Mouse (Mus musculus): ENCODE results near the gene Alox12. TPM values are rescaled to one million over a fixed set of nuclear protein-coding genes. Genes with fewer than 3 reads are reported as not detected.

Gene Alox12
- 0.18 to 0.31 TPM (median 0.26 TPM) in 3 of 4 replicates, not detected in the other for total RNA-seq (2023)

GRCm38 (mm10) chr11:70254931-70255531 is at the start of gene Alox12:
TSS of gene Alox12 (minus strand) at chr11:70255353.

GRCm38 (mm10) chr11:70239541-70240279 is 15.4 kb downstream of the Alox12 start, which contains the start of the genes Gm21988 and Rnasek:
TSS of gene Gm21988 (minus strand) at chr11:70239830.
TSS of gene Rnasek (minus strand) at chr11:70239842.

GRCm38 (mm10) chr11:70237457-70238167 is 17.5 kb downstream of the Alox12 start, which contains the start of gene 0610010K14Rik:
TSS of gene 0610010K14Rik (minus strand) at chr11:70237914.

GRCm38 (mm10) chr11:70229260-70230010 is 25.7 kb downstream of the Alox12 start, which contains the start of gene Bcl6b:
TSS of gene Bcl6b (minus strand) at chr11:70229798.

GRCm38 (mm10) chr11:70220731-70221602 is 34.2 kb downstream of the Alox12 start, which contains the start of gene Slc16a13:
TSS of gene Slc16a13 (minus strand) at chr11:70221064.

GRCm38 (mm10) chr11:70212423-70212822 is 42.7 kb downstream of the Alox12 start, which contains the start of gene Slc16a11:
TSS of gene Slc16a11 (plus strand) at chr11:70212752.

Other genes with a start within 250 kb of the Alox12 start
- 44.6 to 55.5 TPM (median 48.8 TPM) in 4 replicates for gene Acadvl, start 239.9 kb downstream of the Alox12 start, total RNA-seq (2023)
- gene Dlg4, start 238.4 kb downstream of the Alox12 start, total RNA-seq (2023), result 3.9 to 7.2 TPM (median 4.3 TPM) in 4 replicates
- not detected in 4 replicates for gene Asgr1, start 201.3 kb downstream of the Alox12 start, total RNA-seq (2023)
- gene Asgr2, start 162.7 kb downstream of the Alox12 start, total RNA-seq (2023), result not detected in 4 replicates
- gene Mgl2, start 125.0 kb downstream of the Alox12 start, total RNA-seq (2023), result not detected in 4 replicates
- not detected in 4 replicates for gene Clec10a, start 99.2 kb downstream of the Alox12 start, total RNA-seq (2023)
- gene Slc16a11, start 42.6 kb downstream of the Alox12 start, total RNA-seq (2023), result not detected in 4 replicates
- gene Slc16a13, start 34.3 kb downstream of the Alox12 start, total RNA-seq (2023), result 2.3 to 6.7 TPM (median 2.5 TPM) in 4 replicates
- 0.38 to 0.97 TPM (median 0.72 TPM) in 3 of 4 replicates, not detected in the other for gene Bcl6b, start 25.6 kb downstream of the Alox12 start, total RNA-seq (2023)
- 58.0 to 66.5 TPM (median 65.5 TPM) in 4 replicates for gene 0610010K14Rik, start 17.4 kb downstream of the Alox12 start, total RNA-seq (2023)
- 1.9 to 7.8 TPM (median 4.1 TPM) in 4 replicates for gene Gm21988, start 15.5 kb downstream of the Alox12 start, total RNA-seq (2023)
- gene Rnasek, start 15.5 kb downstream of the Alox12 start, total RNA-seq (2023), result 56.1 to 99.7 TPM (median 83.1 TPM) in 4 replicates
- gene Alox12e, start 67.3 kb upstream of the Alox12 start, total RNA-seq (2023), result not detected in 4 replicates
- gene Alox15, start 96.7 kb upstream of the Alox12 start, total RNA-seq (2023), result 2.2 TPM in 1 of 4 replicates, not detected in the others
- 26.2 to 28.3 TPM (median 27.4 TPM) in 4 replicates for gene Pelp1, start 154.7 kb upstream of the Alox12 start, total RNA-seq (2023)
- 96.8 to 105 TPM (median 102 TPM) in 4 replicates for gene Arrb2, start 177.3 kb upstream of the Alox12 start, total RNA-seq (2023)
- gene Med11, start 196.6 kb upstream of the Alox12 start, total RNA-seq (2023), result 41.2 to 54.4 TPM (median 43.1 TPM) in 4 replicates
- gene Zmynd15, start 204.1 kb upstream of the Alox12 start, total RNA-seq (2023), result 0.41 to 3.1 TPM (median 0.87 TPM) in 4 replicates
- gene Cxcl16, start 204.6 kb upstream of the Alox12 start, total RNA-seq (2023), result 8.6 to 11.2 TPM (median 9.8 TPM) in 4 replicates
- gene Tm4sf5, start 249.9 kb upstream of the Alox12 start, total RNA-seq (2023), result not detected in 4 replicates

All from B cell, adult 62 days (primary cell).